Mouse (Mus musculus) neural tube, embryonic 11.5 days (tissue): ENCODE measurements around the gene Spdya. TPM values are rescaled to one million over a fixed set of nuclear protein-coding genes. Genes with fewer than 3 reads are reported as not detected.
A peak's percentile ranks its signal among the peaks of the same experiment; 100 is the strongest.

Source experiments
- ATAC-seq: fragments of 200-750 bp; cut with Nextera tagmentation; 2 replicates; pipeline ENCODE4 v1.8.0; 2017; ENCODE audit warnings: moderate number of reproducible peaks, mild to moderate bottlenecking, moderate TSS enrichment, moderate library complexity; ENCODE audit not compliant: insufficient read depth, low FRiP score, low TSS enrichment
- DNase-seq: peaks from one replicate; pipeline ENCODE4 v3.0.0-alpha.2; 2015; ENCODE audit warnings: low spot score
- H3K27ac ChIP-seq: fragments of 300-500 bp; sonication (generic); 2 replicates; pipeline ENCODE4 v1.5.1; 2014; ENCODE audit warnings: low read depth, mild to moderate bottlenecking, low read length
- H3K27me3 ChIP-seq: fragments of 300-500 bp; sonication (generic); 2 replicates; pipeline ENCODE4 v1.6.1; 2014; ENCODE audit warnings: mild to moderate bottlenecking, low read length, mixed read lengths; ENCODE audit not compliant: control insufficient read depth, insufficient read depth
- H3K36me3 ChIP-seq: fragments of 300-500 bp; sonication (generic); 2 replicates; pipeline ENCODE4 v1.6.1; 2014; ENCODE audit warnings: mild to moderate bottlenecking, low read length, moderate library complexity, mixed read lengths; ENCODE audit not compliant: control insufficient read depth, insufficient read depth
- H3K4me1 ChIP-seq: fragments of 300-500 bp; sonication (generic); 2 replicates; pipeline ENCODE4 v1.6.1; 2014; ENCODE audit warnings: low read length, mixed read lengths; ENCODE audit not compliant: control insufficient read depth, insufficient read depth
- H3K4me2 ChIP-seq: fragments of 300-500 bp; sonication (generic); 2 replicates; pipeline ENCODE4 v1.6.1; 2014; ENCODE audit warnings: low read depth, mild to moderate bottlenecking, moderate library complexity
- H3K4me3 ChIP-seq: fragments of 300-500 bp; sonication (generic); 2 replicates; pipeline ENCODE4 v1.5.1; 2014; ENCODE audit warnings: low read depth, low read length
- H3K9ac ChIP-seq: fragments of 300-500 bp; sonication (generic); 2 replicates; pipeline ENCODE4 v1.6.1; 2014; ENCODE audit warnings: mild to moderate bottlenecking, low read length
- H3K9me3 ChIP-seq: fragments of 300-500 bp; sonication (generic); 2 replicates; pipeline ENCODE4 v1.6.1; 2016; ENCODE audit warnings: low read length; ENCODE audit not compliant: control insufficient read depth
- WGBS: fragments of 180-500 bp; shearing (Covaris S2); extraction: QIAGEN DNeasy Blood & Tissue Kit; methylation state at CpG from one replicate; pipeline ENCODE4 v1.1.7; 2014; 5-methylcytosine and 5-hydroxymethylcytosine counted together
- polyA plus RNA-seq: library from polyadenylated mRNA; unstranded; fragments of >200 nt; fragmentation: Nextera tagmentation; extraction: Ambion mirVana; gene quantifications from 2 replicates; pipeline ENCODE4 v1.2.1, GENCODE M21; 2014

Gene Spdya
- polyA plus RNA-seq, 1 experiment from 2014 or later: 1.6 TPM

DNA sequence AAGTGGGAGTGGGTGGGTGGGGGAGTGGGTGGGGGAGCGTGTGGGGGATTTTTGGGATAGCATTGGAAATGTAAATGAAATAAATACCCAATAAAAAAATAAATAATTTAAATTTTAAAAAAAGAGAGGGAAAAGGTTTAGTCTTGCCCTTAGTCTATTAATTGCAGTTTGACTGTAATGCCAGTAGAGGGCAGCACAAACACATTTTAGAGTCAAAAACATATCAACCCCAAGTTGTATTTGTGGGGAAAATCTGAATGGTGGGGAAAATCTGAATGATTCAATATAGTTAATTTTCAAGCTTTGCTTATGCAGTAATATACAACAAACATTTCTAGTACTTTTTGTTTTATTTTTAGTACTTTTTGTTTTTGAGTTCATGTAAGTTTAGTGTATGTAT lies 3.3 kb upstream of the Spdya start:
- WGBS: 0% methylated on average over 1 of the region's 1 CpGs
- H3K9me3 ChIP-seq: no peaks in the 10 kb centered on the region

GRCm38 (mm10) chr17:71551350-71551749 lies 511 bp upstream of the Spdya start:
- no peak for DNase-seq
- 6% methylated on average over 6 of the region's 6 CpGs for WGBS
- Histone ChIP-seq H3K9ac (peak overlapping the region; percentile 80), H3K36me3 (no peaks in the 10 kb centered on the region), H3K27me3 (peaks cover 6% of the 10 kb centered on the region; the same call in 1 of the 2 replicates), H3K27ac (no peak overlapping the region), H3K4me2 (peak overlapping the region; percentile 97), H3K4me3 (peak overlapping the region; percentile 62), H3K9me3 (no peaks in the 10 kb centered on the region), H3K4me1 (peaks cover 3% of the 10 kb centered on the region; the same call in 1 of the 2 replicates)
- peak; percentile 21; the same call in 1 of the 2 replicates for ATAC-seq

More for the DNA sequence above, 3.3 kb upstream of the Spdya start:
- H3K9ac ChIP-seq: no peak overlapping the region
- no peaks in the 10 kb centered on the region for H3K36me3 ChIP-seq
- peaks cover 6% of the 10 kb centered on the region; the same call in 1 of the 2 replicates for H3K27me3 ChIP-seq
- no peak overlapping the region for H3K4me2 ChIP-seq
- H3K4me3 ChIP-seq: no peak overlapping the region
- DNase-seq: peak; percentile 18
- peaks cover 3% of the 10 kb centered on the region; the same call in 1 of the 2 replicates for H3K4me1 ChIP-seq
- no peak overlapping the region for H3K27ac ChIP-seq
- ATAC-seq: no peak

DNA sequence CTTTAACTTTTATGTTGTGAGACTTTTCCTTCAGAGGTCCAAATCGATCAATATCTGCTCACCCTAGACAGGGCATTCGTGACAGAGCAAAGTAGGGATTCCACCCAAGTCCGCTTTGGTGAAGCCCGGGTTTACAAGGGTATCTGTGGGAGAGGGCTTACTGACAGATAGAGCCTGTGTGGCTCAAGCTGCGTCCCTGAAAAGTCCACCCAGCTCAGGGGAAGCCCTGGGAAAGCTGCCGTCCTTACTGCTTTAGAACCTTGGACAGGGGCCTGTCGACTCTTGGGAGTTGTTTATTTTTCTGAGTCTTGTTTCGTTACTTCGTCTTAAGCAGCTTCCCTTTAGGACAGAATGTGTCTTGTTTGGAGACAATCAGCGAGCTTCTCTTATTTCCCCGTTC lies 1.0 kb downstream of the Spdya start:
- peaks cover 3% of the 10 kb centered on the region; the same call in 1 of the 2 replicates for H3K4me1 ChIP-seq
- no peak for ATAC-seq
- H3K27me3 ChIP-seq: peaks cover 6% of the 10 kb centered on the region; the same call in 1 of the 2 replicates
- peak overlapping the region; percentile 97 for H3K4me2 ChIP-seq
- no peaks in the 10 kb centered on the region for H3K36me3 ChIP-seq
- WGBS: 15% methylated on average over 11 of the region's 11 CpGs
- no peaks in the 10 kb centered on the region for H3K9me3 ChIP-seq
- H3K4me3 ChIP-seq: no peak overlapping the region; the same call in 1 of the 2 replicates
- H3K9ac ChIP-seq: no peak overlapping the region
- DNase-seq: peak; percentile 25
- no peak overlapping the region for H3K27ac ChIP-seq

DNA sequence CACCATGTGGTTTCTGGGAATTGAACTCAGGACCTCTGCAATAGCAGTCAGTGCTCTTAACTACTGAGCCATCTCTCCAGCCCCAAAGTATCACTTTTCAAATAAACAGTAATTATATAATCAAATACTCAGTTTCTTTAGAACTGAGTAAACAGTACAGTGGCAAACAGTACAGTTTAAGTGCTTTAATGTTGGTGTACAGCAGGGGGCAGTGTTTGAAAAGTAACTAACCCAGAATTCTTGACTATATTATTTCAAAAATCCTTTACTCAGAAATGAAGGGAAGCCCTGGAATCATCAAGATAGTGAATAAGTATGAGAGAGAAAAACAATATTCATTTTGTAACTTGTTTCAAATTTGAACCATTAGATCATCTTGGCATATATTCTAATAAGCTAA lies 9.8 kb downstream of the Spdya start:
- no peak overlapping the region for H3K9ac ChIP-seq
- DNase-seq: no peak
- H3K4me2 ChIP-seq: no peak overlapping the region
- no peak for ATAC-seq
- H3K27me3 ChIP-seq: no peaks in the 10 kb centered on the region
- H3K9me3 ChIP-seq: no peaks in the 10 kb centered on the region
- no peak overlapping the region for H3K4me3 ChIP-seq
- H3K27ac ChIP-seq: no peak overlapping the region
- H3K4me1 ChIP-seq: no peaks in the 10 kb centered on the region
- H3K36me3 ChIP-seq: no peaks in the 10 kb centered on the region

DNA sequence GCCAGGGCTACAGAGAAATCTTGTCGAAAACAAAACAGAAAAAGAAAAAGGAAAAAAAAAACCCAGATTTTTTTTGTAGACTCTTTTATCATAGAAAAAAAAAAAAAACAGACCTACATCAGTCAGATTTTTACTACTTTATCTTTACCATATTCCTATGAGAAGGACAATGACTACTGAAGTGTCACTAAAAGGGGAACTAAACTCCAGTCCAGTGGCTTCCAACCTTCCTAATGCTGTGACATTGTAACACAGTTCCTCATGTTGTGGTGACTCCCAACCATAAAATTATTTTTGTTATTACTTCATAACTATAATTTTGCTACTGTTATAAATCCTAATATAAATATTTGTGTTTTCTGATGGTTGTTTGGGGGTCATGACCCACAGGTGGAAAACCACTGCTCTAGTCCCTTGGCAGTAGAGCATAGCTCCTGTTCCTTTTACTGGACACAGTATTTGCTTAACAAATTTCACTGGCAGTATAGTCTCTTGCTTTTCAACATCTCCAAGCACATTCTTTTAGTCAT lies 27.4 kb downstream of the Spdya start:
- WGBS: 94% methylated on average over 1 of the region's 1 CpGs
- DNase-seq (no peak), ATAC-seq (no peak)
- no peak overlapping the region for H3K9ac ChIP-seq
- no peaks in the 10 kb centered on the region for H3K9me3 ChIP-seq
- H3K4me3 ChIP-seq: no peak overlapping the region
- no peaks in the 10 kb centered on the region for H3K4me1 ChIP-seq
- H3K4me2 ChIP-seq: no peak overlapping the region
- no peaks in the 10 kb centered on the region for H3K27me3 ChIP-seq
- no peaks in the 10 kb centered on the region for H3K36me3 ChIP-seq
- H3K27ac ChIP-seq: no peak overlapping the region

- H3K36me3 ChIP-seq: no peaks in the 10 kb centered on the region
- no peaks in the 10 kb centered on the region for H3K4me1 ChIP-seq
- peak; percentile 63; the same call in 1 of the 2 replicates for ATAC-seq
- no peak for DNase-seq
- H3K9me3 ChIP-seq: no peaks in the 10 kb centered on the region
- peak overlapping the region; percentile 49; the same call in 1 of the 2 replicates for H3K27ac ChIP-seq
- H3K4me2 ChIP-seq: peak overlapping the region; percentile 70
- H3K9ac ChIP-seq: peak overlapping the region; percentile 66
- WGBS: 1% methylated on average over 48 of the region's 48 CpGs
- H3K4me3 ChIP-seq: peak overlapping the region; percentile 72
- no peaks in the 10 kb centered on the region for H3K27me3 ChIP-seq
These were observed 46.2 kb downstream of the Spdya start for GRCm38 (mm10) chr17:71597881-71598658.

- Histone ChIP-seq H3K4me1 (no peaks in the 10 kb centered on the region), H3K4me3 (peak overlapping the region; percentile 72), H3K27ac (peak overlapping the region; percentile 49; the same call in 1 of the 2 replicates), H3K27me3 (no peaks in the 10 kb centered on the region), H3K9me3 (no peaks in the 10 kb centered on the region), H3K4me2 (peak overlapping the region; percentile 70), H3K9ac (peak overlapping the region; percentile 66), H3K36me3 (no peaks in the 10 kb centered on the region)
- DNase-seq (peak; percentile 94), ATAC-seq (peak; percentile 99)
- WGBS: 5% methylated on average over 42 of the region's 42 CpGs
These were observed 47.0 kb downstream of the Spdya start for GRCm38 (mm10) chr17:71598659-71599554.

GRCm38 (mm10) chr17:71615638-71616318 lies 63.9 kb downstream of the Spdya start, which contains the start of gene Wdr43:
Wdr43 (plus strand) TSS chr17:71615895.
- H3K4me2 ChIP-seq: peak within 1 kb of the TSS; percentile 60
- H3K4me1 ChIP-seq: peaks cover 14% of the 10 kb centered on the region
- peak within 1 kb of the TSS; percentile 91 for H3K9ac ChIP-seq
- H3K27ac ChIP-seq: peak within 1 kb of the TSS; percentile 36; the same call in 1 of the 2 replicates
- WGBS: 6% methylated on average over 40 of the region's 40 CpGs
- no peaks in the 10 kb centered on the region for H3K27me3 ChIP-seq
- ATAC-seq: peak; percentile 100
- H3K4me3 ChIP-seq: peak within 1 kb of the TSS; percentile 96
- DNase-seq: peak; percentile 98
- no peaks in the 10 kb centered on the region for H3K9me3 ChIP-seq
- H3K36me3 ChIP-seq: no peaks in the 10 kb centered on the region
